Mouse (Mus musculus) megakaryocyte, embryonic 14.5 days (primary cell): ENCODE measurements at regions not wholly inside any gene's neighbourhood (a gene's known extent, or its start where the extent isn't known, plus 50 kb on each side); places are given as distances from the start of the nearest gene placed in this dataset.

Experiments used
- FLI1 ChIP-seq: IDR thresholded peaks from 2 replicates; pipeline ENCODE4 v1.6.1; 2012; ENCODE audit warnings: low read length, inconsistent platforms, mixed read lengths
- GATA1 ChIP-seq: IDR thresholded peaks from 3 replicates; pipeline ENCODE4 v1.6.1; 2012; ENCODE audit warnings: mixed read lengths, low read length, inconsistent platforms, borderline replicate concordance

DNA sequence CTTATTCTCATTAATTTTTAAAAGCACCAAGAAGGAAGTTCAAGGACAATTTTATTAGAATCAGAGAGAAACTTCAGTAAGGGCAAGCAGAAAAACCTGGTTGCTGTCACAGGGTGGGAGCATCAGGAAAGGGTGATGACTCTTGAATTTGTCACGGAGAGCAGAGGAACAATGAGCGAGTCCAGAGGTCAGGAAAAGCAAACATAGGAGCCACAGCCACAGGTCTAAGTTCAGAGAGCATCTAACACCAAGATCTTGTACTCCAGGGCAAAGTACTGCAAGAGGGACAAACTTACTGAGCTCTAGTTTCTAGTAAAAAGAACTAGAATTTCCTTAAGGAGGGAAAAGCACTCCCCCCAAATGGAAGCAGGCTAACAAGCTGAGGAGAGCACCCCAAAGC, 444.2 kb downstream of the Nedd1 start:
- no peak for TF ChIP-seq FLI1
- no peak for TF ChIP-seq GATA1
